Mouse (Mus musculus) neural tube, embryonic 10.5 days (tissue): ENCODE data around the gene Ncln.

Source experiments
- DNase-seq: peaks from one replicate; pipeline ENCODE4 v3.0.0-alpha.2; 2017; ENCODE audit warnings: low spot score; ENCODE audit errors: extremely low spot score

Ncln gene

GRCm38 (mm10) chr10:81491018-81491417 lies 5.2 kb downstream of the Ncln start:
- no peak for DNase-seq

GRCm38 (mm10) chr10:81489941-81490340 lies 6.3 kb downstream of the Ncln start:
- no peak for DNase-seq

- DNase-seq, result no peak
These were observed 8.1 kb downstream of the Ncln start for GRCm38 (mm10) chr10:81488081-81488480.

- DNase-seq, result no peak
These were observed 9.7 kb downstream of the Ncln start for GRCm38 (mm10) chr10:81486496-81486895.

- DNase-seq, result no peak
These were observed 10.6 kb downstream of the Ncln start for GRCm38 (mm10) chr10:81485479-81486018.

- DNase-seq, result no peak
These were observed 11.1 kb downstream of the Ncln start for GRCm38 (mm10) chr10:81485060-81485449.

- DNase-seq, result no peak
These were observed 11.6 kb downstream of the Ncln start for GRCm38 (mm10) chr10:81484441-81485059.

- no peak for DNase-seq
These were observed 12.2 kb downstream of the Ncln start for GRCm38 (mm10) chr10:81483983-81484382.

- peak; percentile 76 for DNase-seq
These were observed 13.7 kb downstream of the Ncln start, which contains the start of gene Celf5 for GRCm38 (mm10) chr10:81482533-81482889. Celf5 (minus strand) TSS chr10:81482709.

GRCm38 (mm10) chr10:81481605-81482532 lies 14.3 kb downstream of the Ncln start:
- DNase-seq, result no peak

GRCm38 (mm10) chr10:81474461-81474860 lies 21.7 kb downstream of the Ncln start:
- DNase-seq, result no peak

GRCm38 (mm10) chr10:81473003-81473451 lies 23.2 kb downstream of the Ncln start:
- DNase-seq, result peak; percentile 57

- no peak for DNase-seq
These were observed 23.7 kb downstream of the Ncln start for GRCm38 (mm10) chr10:81472403-81473002.

GRCm38 (mm10) chr10:81470454-81470853 lies 25.7 kb downstream of the Ncln start:
- no peak for DNase-seq

GRCm38 (mm10) chr10:81469253-81469652 lies 26.9 kb downstream of the Ncln start:
- DNase-seq, result no peak

- no peak for DNase-seq
These were observed 28.4 kb downstream of the Ncln start for GRCm38 (mm10) chr10:81467670-81468235.

- no peak for DNase-seq
These were observed 29.3 kb downstream of the Ncln start for GRCm38 (mm10) chr10:81466881-81467280.

- no peak for DNase-seq
These were observed 30.1 kb downstream of the Ncln start for GRCm38 (mm10) chr10:81466066-81466465.

GRCm38 (mm10) chr10:81465265-81465645 lies 30.9 kb downstream of the Ncln start:
- DNase-seq, result no peak

- DNase-seq, result peak; percentile 77
These were observed 31.6 kb downstream of the Ncln start for GRCm38 (mm10) chr10:81464405-81465264.

- peak; percentile 13 for DNase-seq
These were observed 32.7 kb downstream of the Ncln start for GRCm38 (mm10) chr10:81463531-81463930.
